Comparison of ENCODE assay signal across 7 mouse cellular contexts in genomic region chr5:73647261-73647900, GRCm38 (mm10). TPM values are rescaled to one million over a fixed set of nuclear protein-coding genes. Genes with fewer than 3 reads are reported as not detected.
A peak's percentile ranks its signal among the peaks of the same experiment; 100 is the strongest.
DNase-seq lines count a peak whose midpoint lies in the region; ATAC-seq and TF ChIP-seq lines count a peak whose summit lies in the region.

Gene Sgcb, minus strand, starts transcription at chr5:73647790.

- H3K4me2 ChIP-seq in embryonic facial prominence, embryonic 11.5 days (ENCODE audit: low read depth, low read length), result peak within 1 kb of the TSS; percentile 89
- H3K4me2 ChIP-seq in limb, embryonic 12.5 days, result peak within 1 kb of the TSS; percentile 83
- H3K4me2 ChIP-seq in midbrain, embryonic 14.5 days (ENCODE audit: low read length), result peak within 1 kb of the TSS; percentile 78

- peaks cover 7% of the 10 kb centered on the region for H3K4me1 ChIP-seq in embryonic facial prominence, embryonic 11.5 days (ENCODE audit: control insufficient read depth, insufficient read depth, low read length)
- H3K4me1 ChIP-seq in kidney, adult 2 months (ENCODE audit: control insufficient read depth, insufficient read depth, low read length), result no peaks in the 10 kb centered on the region
- peaks cover 39% of the 10 kb centered on the region for H3K4me1 ChIP-seq in limb, embryonic 12.5 days (replicated peaks)
- H3K4me1 ChIP-seq in midbrain, embryonic 14.5 days (ENCODE audit: control insufficient read depth, insufficient read depth, low read length), result peaks cover 25% of the 10 kb centered on the region

- ATAC-seq in embryonic facial prominence, embryonic 11.5 days (replicated peaks; ENCODE audit: insufficient number of reproducible peaks, low FRiP score, low TSS enrichment, low read depth), result peak; percentile 86
- ATAC-seq in limb, embryonic 12.5 days (ENCODE audit: insufficient number of reproducible peaks, insufficient read depth, low FRiP score, low TSS enrichment, low read depth), result peak; percentile 80
- peak; percentile 83 for ATAC-seq in midbrain, embryonic 14.5 days (ENCODE audit: low FRiP score, low TSS enrichment)

- WGBS in embryonic facial prominence, embryonic 11.5 days, result under 1% methylated on average over 49 of the region's 62 CpGs
- WGBS in kidney, adult 2 months, result under 1% methylated on average over 60 of the region's 62 CpGs
- WGBS in limb, embryonic 12.5 days, result under 1% methylated on average over 55 of the region's 62 CpGs
- under 1% methylated on average over 61 of the region's 62 CpGs for WGBS in midbrain, embryonic 14.5 days

- 0 out of 2 replicates have a peak within 1 kb of the TSS, but pooled peaks have one; percentile 13 for H3K27ac ChIP-seq in embryonic facial prominence, embryonic 11.5 days (replicated peaks; ENCODE audit: low read depth, low read length)
- no peak within 1 kb of the TSS for H3K27ac ChIP-seq in kidney, adult 2 months (ENCODE audit: insufficient read depth, low read depth, low read length)
- peak within 1 kb of the TSS; percentile 70; the same call in 1 of the 2 replicates for H3K27ac ChIP-seq in limb, embryonic 12.5 days
- peak within 1 kb of the TSS; percentile 55; the same call in 1 of the 2 replicates for H3K27ac ChIP-seq in midbrain, embryonic 14.5 days (replicated peaks; ENCODE audit: low read depth, low read length)

- no peaks in the 10 kb centered on the region for H3K9me3 ChIP-seq in embryonic facial prominence, embryonic 11.5 days (replicated peaks; ENCODE audit: control insufficient read depth, low read length)
- no peaks in the 10 kb centered on the region for H3K9me3 ChIP-seq in limb, embryonic 12.5 days
- H3K9me3 ChIP-seq in midbrain, embryonic 14.5 days (ENCODE audit: control insufficient read depth, low read length), result no peaks in the 10 kb centered on the region

- peak; percentile 14 for TF ChIP-seq POLR2A in kidney, adult 2 months (IDR thresholded peaks at IDR 0.05; ENCODE audit: low read depth, low read length)

- DNase-seq in adrenal gland, postnatal 14 days, result peak; percentile 93
- DNase-seq in embryonic facial prominence, embryonic 11.5 days (ENCODE audit: low spot score), result peak; percentile 85
- DNase-seq in heart, adult 18-20 months, result peak; percentile 91 to 95
- peak; percentile 90 for DNase-seq in kidney, adult 2 months
- DNase-seq in midbrain, embryonic 14.5 days, result peak; percentile 89
- peak; percentile 75 to 88 for DNase-seq in spleen, adult 18-20 months

- no peaks in the 10 kb centered on the region for H3K36me3 ChIP-seq in embryonic facial prominence, embryonic 11.5 days (replicated peaks; ENCODE audit: control insufficient read depth, insufficient read depth, low read depth, low read length)
- H3K36me3 ChIP-seq in kidney, adult 2 months (ENCODE audit: control insufficient read depth, insufficient read depth, low read length), result no peaks in the 10 kb centered on the region
- H3K36me3 ChIP-seq in limb, embryonic 12.5 days, result peaks cover 13% of the 10 kb centered on the region
- 0 out of 2 replicates have a peak, but pooled peaks cover 7% of the 10 kb centered on the region for H3K36me3 ChIP-seq in midbrain, embryonic 14.5 days (ENCODE audit: control insufficient read depth, insufficient read depth, low read length)

- peak within 1 kb of the TSS; percentile 79 for H3K4me3 ChIP-seq in embryonic facial prominence, embryonic 11.5 days (ENCODE audit: low read depth, low read length)
- peak within 1 kb of the TSS; percentile 99 for H3K4me3 ChIP-seq in kidney, adult 2 months (ENCODE audit: insufficient read depth, low read depth, low read length)
- peak within 1 kb of the TSS; percentile 90 for H3K4me3 ChIP-seq in limb, embryonic 12.5 days (replicated peaks)
- H3K4me3 ChIP-seq in midbrain, embryonic 14.5 days (replicated peaks; ENCODE audit: low read depth, low read length), result peak within 1 kb of the TSS; percentile 86

- peak within 1 kb of the TSS; percentile 79 for H3K9ac ChIP-seq in embryonic facial prominence, embryonic 11.5 days (replicated peaks; ENCODE audit: low read length)
- H3K9ac ChIP-seq in limb, embryonic 12.5 days (replicated peaks), result peak within 1 kb of the TSS; percentile 78
- peak within 1 kb of the TSS; percentile 94 for H3K9ac ChIP-seq in midbrain, embryonic 14.5 days (replicated peaks; ENCODE audit: low read length)

- TF ChIP-seq CTCF in kidney, adult 2 months (conservative IDR thresholded peaks at IDR 0.05; ENCODE audit: insufficient read depth, insufficient read length, low read depth, low read length), result no peak

- peaks cover 36% of the 10 kb centered on the region for H3K27me3 ChIP-seq in embryonic facial prominence, embryonic 11.5 days (ENCODE audit: control insufficient read depth, insufficient read depth, low read length)
- H3K27me3 ChIP-seq in kidney, adult 2 months (replicated peaks; ENCODE audit: control insufficient read depth, insufficient read depth, low read length), result peaks cover 4% of the 10 kb centered on the region; the same call in 1 of the 2 replicates
- peaks cover 50% of the 10 kb centered on the region for H3K27me3 ChIP-seq in limb, embryonic 12.5 days
- H3K27me3 ChIP-seq in midbrain, embryonic 14.5 days (ENCODE audit: control insufficient read depth, insufficient read depth, low read length), result peaks cover 46% of the 10 kb centered on the region

RNA-seq across cellular contexts. Expression of gene Sgcb, which starts in this region (rescaled TPM):
- total RNA-seq in adrenal gland, postnatal 14 days (2021), result 19.5 and 22.6 TPM in 2 replicates
- 23.9 and 25.6 TPM in 2 replicates for polyA plus RNA-seq in embryonic facial prominence, embryonic 11.5 days (2014; fragmentation: Nextera tagmentation; extraction: Ambion mirVana)
- 100 to 1,000 TPM; 105 to 115 TPM for total RNA-seq in heart, adult 18-20 months (2021)
- polyA plus RNA-seq in kidney, adult 2 months (2012; rRNA removed), result 5.6 and 6.1 TPM in 2 replicates
- 35.1 and 38.2 TPM in 2 replicates for polyA plus RNA-seq in limb, embryonic 12.5 days (2016; fragmentation: Nextera tagmentation; extraction: Ambion mirVana)
- polyA plus RNA-seq in midbrain, embryonic 14.5 days (2014; fragmentation: Nextera tagmentation; extraction: Ambion mirVana), result 30.8 and 32.2 TPM in 2 replicates
